Mouse (Mus musculus) liver, embryonic 14.5 days (tissue): Measurements from ENCODE around the gene Rab28. TPM values are rescaled to one million over a fixed set of nuclear protein-coding genes. Genes with fewer than 3 reads are reported as not detected.
"Not testable (repeated sequence)": the region's sequence is repeated elsewhere in the genome, so short reads cannot be mapped to it uniquely, and the experiment has no call there.

Source experiments
- ATAC-seq: fragments of 200-750 bp; cut with Nextera tagmentation; 2 replicates; pipeline ENCODE4 v1.8.0; 2017; ENCODE audit warnings: moderate number of reproducible peaks, mild to moderate bottlenecking, moderate library complexity; ENCODE audit not compliant: insufficient read depth
- DNase-seq, 3 experiments: peaks; one replicate each; pipeline ENCODE4 v3.0.0-alpha.2; 2012 to 2013; ENCODE audit warnings: low read depth in 3 of 3, low spot score in 3 of 3
- H3K27ac ChIP-seq: fragments of 300-500 bp; sonication (generic); 2 replicates; pipeline ENCODE4 v1.5.1; 2014; ENCODE audit warnings: moderate library complexity, mild to moderate bottlenecking, control low read depth, inconsistent platforms
- H3K27me3 ChIP-seq: fragments of 300-500 bp; sonication (generic); 2 replicates; pipeline ENCODE4 v1.6.1; 2014; ENCODE audit warnings: mild to moderate bottlenecking, low read length, moderate library complexity; ENCODE audit not compliant: control insufficient read depth, insufficient read depth
- H3K36me3 ChIP-seq: fragments of 300-500 bp; sonication (generic); replicated peaks from 2 replicates; pipeline ENCODE4 v1.6.1; 2014; ENCODE audit warnings: low read depth; ENCODE audit not compliant: control insufficient read depth, insufficient read depth
- H3K4me1 ChIP-seq, 2 experiments: fragments of 200-500 bp in 1 of 2; fragments of 300-500 bp in 1 of 2; sonication (generic) in 1 of 2; replicated peaks; 2 replicates each; pipeline ENCODE4 v1.6.1; 2012 to 2014; ENCODE audit warnings: antibody characterized with exemption in 1 of 2, inconsistent platforms in 1 of 2, low read length in 1 of 2; ENCODE audit not compliant: control insufficient read depth in 2 of 2, insufficient read depth in 2 of 2
- H3K4me2 ChIP-seq: fragments of 300-500 bp; sonication (generic); 2 replicates; pipeline ENCODE4 v1.6.1; 2014; ENCODE audit warnings: low read depth, mild to moderate bottlenecking, control low read depth, moderate library complexity
- H3K4me3 ChIP-seq, 2 experiments: fragments of 200-500 bp in 1 of 2; fragments of 300-500 bp in 1 of 2; sonication (generic) in 1 of 2; 2 replicates each; pipeline ENCODE4 v1.5.1; 2012 to 2014; ENCODE audit warnings: low read depth in 2 of 2, low read length in 2 of 2, mild to moderate bottlenecking in 2 of 2, control low read depth in 1 of 2, inconsistent platforms in 1 of 2, moderate library complexity in 1 of 2; ENCODE audit not compliant: insufficient read depth in 1 of 2
- H3K9ac ChIP-seq: fragments of 300-500 bp; sonication (generic); replicated peaks from 2 replicates; pipeline ENCODE4 v1.6.1; 2014; ENCODE audit warnings: mild to moderate bottlenecking, control low read depth, moderate library complexity
- H3K9me3 ChIP-seq: fragments of 300-500 bp; sonication (generic); 2 replicates; pipeline ENCODE4 v1.6.1; 2016; ENCODE audit warnings: low read length, mixed read lengths; ENCODE audit not compliant: control insufficient read depth
- CTCF ChIP-seq: IDR thresholded peaks from 2 replicates; pipeline ENCODE4 v1.5.1; 2016; ENCODE audit warnings: antibody characterized with exemption, low read depth, control low read depth
- EP300 ChIP-seq: IDR thresholded peaks from 2 replicates; pipeline ENCODE4 v1.6.1; 2016; ENCODE audit warnings: antibody characterized with exemption, low read depth
- WGBS: fragments of 180-500 bp; shearing (Covaris S2); extraction: QIAGEN DNeasy Blood & Tissue Kit; methylation state at CpG from one replicate; pipeline ENCODE4 v1.1.7; 2014; ENCODE audit not compliant: insufficient replicate concordance; 5-methylcytosine and 5-hydroxymethylcytosine counted together
- polyA plus RNA-seq, 2 experiments: library from polyadenylated mRNA; depleted of rRNA in 1 of 2; stranded (reverse) in 1 of 2; unstranded in 1 of 2; fragments of >200 nt; fragmentation: Nextera tagmentation in 1 of 2; extraction: Ambion mirVana in 1 of 2; gene quantifications; 2 replicates each; pipeline versions ENCODE4 v1.2.1 to v1.2.3; 2012 to 2014

Rab28 gene
- polyA plus RNA-seq, 2 experiments: 10.3 to 18.8 TPM

DNA sequence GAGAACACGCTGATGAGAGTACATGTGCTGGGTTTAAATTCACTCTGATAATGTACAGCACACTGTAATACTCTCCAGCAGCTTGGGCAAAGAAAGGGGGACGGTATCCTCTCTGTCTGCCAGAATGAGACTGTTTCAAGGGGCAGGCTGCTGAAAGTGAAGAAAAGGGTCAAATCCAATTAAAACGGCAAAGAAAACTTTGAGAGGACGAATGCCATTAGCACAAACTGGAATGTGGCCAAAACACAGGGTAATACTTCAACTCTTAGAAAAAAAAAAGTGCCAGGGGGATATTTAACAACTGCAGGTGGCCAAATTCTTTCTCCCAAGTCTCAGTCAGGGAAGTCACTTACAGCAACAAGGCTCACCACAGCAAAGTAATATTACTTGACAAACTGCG is 29.1 kb upstream of the Rab28 start:
- no peaks in the 10 kb centered on the region for H3K36me3 ChIP-seq
- TF ChIP-seq EP300 (no peak), CTCF (no peak)
- H3K9ac ChIP-seq: no peak overlapping the region
- no peaks in the 10 kb centered on the region for H3K4me1 ChIP-seq
- 52% methylated on average over 5 of the region's 5 CpGs for WGBS
- H3K27ac ChIP-seq: no peak overlapping the region
- H3K9me3 ChIP-seq: no peaks in the 10 kb centered on the region
- DNase-seq (no peak), ATAC-seq (no peak)
- no peaks in the 10 kb centered on the region for H3K27me3 ChIP-seq
- H3K4me2 ChIP-seq: no peak overlapping the region
- no peak overlapping the region for H3K4me3 ChIP-seq

- no peaks in the 10 kb centered on the region for H3K36me3 ChIP-seq
- no peak overlapping the region for H3K4me3 ChIP-seq
- no peaks in the 10 kb centered on the region for H3K4me1 ChIP-seq
- TF ChIP-seq CTCF (no peak), EP300 (no peak)
- H3K27ac ChIP-seq: no peak overlapping the region
- no peaks in the 10 kb centered on the region for H3K9me3 ChIP-seq
- H3K9ac ChIP-seq: no peak overlapping the region
- 23% methylated on average over 1 of the region's 1 CpGs for WGBS
- ATAC-seq (no peak), DNase-seq (no peak)
- H3K4me2 ChIP-seq: no peak overlapping the region
- no peaks in the 10 kb centered on the region for H3K27me3 ChIP-seq
Measured at GRCm38 (mm10) chr5:41727017-41727416, 19.1 kb upstream of the Rab28 start.

GRCm38 (mm10) chr5:41725573-41725972 is 17.6 kb upstream of the Rab28 start:
- Histone ChIP-seq H3K36me3 (no peaks in the 10 kb centered on the region), H3K27ac (no peak overlapping the region), H3K4me3 (no peak overlapping the region), H3K4me1 (no peaks in the 10 kb centered on the region), H3K4me2 (no peak overlapping the region), H3K27me3 (no peaks in the 10 kb centered on the region), H3K9ac (no peak overlapping the region), H3K9me3 (no peaks in the 10 kb centered on the region)
- no peak for TF ChIP-seq EP300
- TF ChIP-seq CTCF: no peak
- DNase-seq: no peak
- WGBS: 77% methylated on average over 6 of the region's 6 CpGs
- no peak for ATAC-seq

DNA sequence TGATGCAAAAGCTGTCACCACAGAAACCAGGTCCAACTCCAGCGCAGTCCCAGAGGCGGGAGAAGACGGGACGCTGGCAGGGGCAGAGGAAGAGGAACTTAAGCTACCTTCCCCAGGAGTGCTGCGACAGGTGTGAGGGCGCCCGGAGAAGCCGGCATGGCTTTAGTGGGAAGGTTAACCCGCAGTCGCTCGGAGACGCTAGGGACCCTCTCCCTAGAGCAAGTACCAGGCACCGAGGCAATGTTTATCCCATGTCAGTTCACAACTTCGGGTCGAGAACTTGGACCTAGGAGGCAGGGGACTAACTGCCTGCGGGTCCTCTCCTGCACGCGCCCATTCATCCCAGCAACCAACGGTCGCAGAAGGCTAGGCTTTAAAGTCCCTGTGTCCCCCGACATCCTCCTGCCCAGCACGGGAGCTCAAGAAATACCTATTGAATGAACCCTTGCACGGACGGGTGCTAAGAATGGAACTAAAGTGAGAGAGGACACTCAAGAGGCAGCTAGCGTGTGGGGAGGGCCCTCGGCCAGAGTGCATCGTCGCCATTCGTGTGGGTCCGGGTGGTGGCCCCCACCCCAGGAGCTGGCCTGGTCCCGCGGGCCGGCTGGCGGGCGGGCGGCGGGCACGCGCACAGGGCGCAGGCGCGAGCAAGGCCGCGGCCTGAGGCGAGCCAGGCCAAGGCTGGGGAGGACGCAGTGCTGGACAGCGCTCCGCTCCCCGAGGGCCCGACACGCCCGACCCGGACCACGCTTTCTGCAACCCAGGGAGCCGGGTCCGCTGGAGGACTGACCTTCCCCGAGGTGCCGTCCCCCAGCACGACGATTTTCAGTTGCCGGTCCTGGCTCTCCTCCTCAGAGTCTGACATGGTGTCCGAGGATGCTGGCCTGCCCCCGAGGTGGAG is 592 bp downstream of the Rab28 start:
- H3K27ac ChIP-seq: no peak overlapping the region; the same call in 1 of the 2 replicates
- H3K4me2 ChIP-seq: peak overlapping the region; percentile 86
- H3K27me3 ChIP-seq: no peaks in the 10 kb centered on the region
- ATAC-seq (peak; percentile 86), DNase-seq (peak; percentile 11 to 22 (median 17))
- peak overlapping the region; percentile 92 to 99 for H3K4me3 ChIP-seq
- peak overlapping the region; percentile 88 for H3K9ac ChIP-seq
- H3K9me3 ChIP-seq: no peaks in the 10 kb centered on the region
- H3K36me3 ChIP-seq: no peaks in the 10 kb centered on the region
- under 1% methylated on average over 61 of the region's 63 CpGs for WGBS
- H3K4me1 ChIP-seq: peaks cover 0 to 5% of the 10 kb centered on the region in 2 experiments; a peak in 3 of 4 replicates
- no peak for TF ChIP-seq EP300
- TF ChIP-seq CTCF: no peak

DNA sequence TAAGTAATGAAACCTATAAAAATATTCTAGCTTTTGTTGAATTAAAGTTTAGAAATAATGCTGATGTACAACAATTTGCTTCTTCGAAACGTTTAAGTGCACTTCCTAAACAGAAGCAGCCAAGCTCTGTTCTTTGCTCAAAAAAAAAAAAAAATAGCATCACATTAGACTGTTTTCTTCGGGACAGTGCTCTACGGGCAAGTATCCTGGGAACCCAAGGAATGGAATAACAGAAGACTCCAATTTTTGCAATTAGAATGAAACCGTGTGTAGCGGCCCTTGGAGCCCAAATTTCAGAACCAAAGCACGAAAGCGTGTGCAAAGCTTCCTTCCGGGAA is 1.2 kb downstream of the Rab28 start:
- peaks cover 0 to 5% of the 10 kb centered on the region in 2 experiments; a peak in 3 of 4 replicates for H3K4me1 ChIP-seq
- H3K9me3 ChIP-seq: no peaks in the 10 kb centered on the region
- ATAC-seq (no peak), DNase-seq (peak in 1 of 3 experiments; percentile 12)
- peak overlapping the region; percentile 88 for H3K9ac ChIP-seq
- H3K27me3 ChIP-seq: no peaks in the 10 kb centered on the region
- H3K4me2 ChIP-seq: peak overlapping the region; percentile 86
- peak overlapping the region; percentile 92 to 99 for H3K4me3 ChIP-seq
- H3K36me3 ChIP-seq: no peaks in the 10 kb centered on the region
- TF ChIP-seq CTCF (no peak), EP300 (no peak)
- no peak overlapping the region for H3K27ac ChIP-seq
- 6% methylated on average over 9 of the region's 9 CpGs for WGBS

GRCm38 (mm10) chr5:41701085-41701484 is 6.9 kb downstream of the Rab28 start:
- not testable (repeated sequence) for ATAC-seq, H3K9ac ChIP-seq, H3K4me1 ChIP-seq

More at GRCm38 (mm10) chr5:41701085-41701484, 6.9 kb downstream of the Rab28 start:
- not testable (repeated sequence) for H3K4me2 ChIP-seq, H3K36me3 ChIP-seq, H3K4me3 ChIP-seq, H3K27me3 ChIP-seq, H3K9me3 ChIP-seq, H3K27ac ChIP-seq, DNase-seq
- 76% methylated on average over 4 of the region's 4 CpGs for WGBS
